Mouse (Mus musculus) small intestine, adult 2 months (tissue): ENCODE measurements at regions not wholly inside any gene's neighbourhood (a gene's known extent, or its start where the extent isn't known, plus 50 kb on each side); places are given as distances from the start of the nearest gene placed in this dataset.

Experiments used
- CTCF ChIP-seq: fragments of 200-500 bp; IDR thresholded peaks from 2 replicates; pipeline ENCODE4 v1.5.1; 2012; ENCODE audit warnings: low read depth, mild to moderate bottlenecking, control low read depth, inconsistent platforms, low read length, moderate library complexity, mixed read lengths; ENCODE audit not compliant: insufficient replicate concordance, insufficient read length; ENCODE audit errors: extremely low read depth
- POLR2A ChIP-seq: fragments of 200-500 bp; IDR thresholded peaks from 2 replicates; pipeline ENCODE4 v1.6.1; 2012; ENCODE audit warnings: low read depth, mild to moderate bottlenecking, control low read depth, inconsistent platforms, low read length, moderate library complexity

DNA sequence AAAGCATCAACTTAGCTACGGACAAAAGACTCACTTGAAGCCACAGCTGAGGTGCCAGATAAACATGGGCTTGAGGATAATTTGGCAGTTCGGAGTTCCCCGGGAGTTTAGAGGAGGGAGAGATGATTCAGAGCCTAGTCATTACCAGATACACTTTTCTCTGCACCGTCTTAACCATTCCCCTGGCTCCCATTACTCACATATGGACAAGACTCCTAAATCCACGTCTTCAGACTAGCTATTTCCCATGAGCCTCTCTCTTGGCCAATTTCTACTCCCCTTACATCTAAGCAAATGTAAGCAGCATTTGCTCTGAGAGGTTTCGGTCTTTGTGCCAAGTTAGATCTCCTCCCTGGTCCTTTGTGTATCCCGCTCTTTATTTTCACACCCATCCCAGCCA lies 100.4 kb upstream of the Olfm4 start:
- TF ChIP-seq CTCF (no peak), POLR2A (no peak)
